Mouse (Mus musculus): Measurements from ENCODE around the gene Fgr. TPM values are rescaled to one million over a fixed set of nuclear protein-coding genes. Genes with fewer than 3 reads are reported as not detected.
A peak's percentile ranks its signal among the peaks of the same experiment; 100 is the strongest.

Fgr gene
- polyA plus RNA-seq, 1 experiment from 2014 or later = 0.73 TPM

- 50% methylated on average over 10 of the region's 10 CpGs for WGBS
- Histone ChIP-seq H3K4me3 (ENCODE audit: low read depth, low read length) (no peak overlapping the region), H3K27ac (ENCODE audit: low read depth, low read length) (peak overlapping the region; percentile 7; the same call in 1 of the 2 replicates), H3K4me1 (replicated peaks; ENCODE audit: control insufficient read depth, insufficient read depth, low read length) (peaks cover 74% of the 10 kb centered on the region), H3K36me3 (ENCODE audit: control insufficient read depth, insufficient read depth, low read length) (no peaks in the 10 kb centered on the region), H3K4me2 (no peak overlapping the region), H3K27me3 (replicated peaks; ENCODE audit: control insufficient read depth, insufficient read depth, low read length) (peaks cover 8% of the 10 kb centered on the region), H3K9me3 (ENCODE audit: control insufficient read depth, low read length) (no peaks in the 10 kb centered on the region), H3K9ac (ENCODE audit: low read depth, low read length) (no peak overlapping the region)
- DNase-seq (ENCODE audit: low spot score) = no peak
- ATAC-seq (replicated peaks; ENCODE audit: low FRiP score) = no peak
These were observed 41.2 kb downstream of the Fgr start for GRCm38 (mm10) chr4:133014896-133015709.

- peak overlapping the region; percentile 16; the same call in 1 of the 2 replicates for H3K27ac ChIP-seq (ENCODE audit: low read depth, low read length)
- no peaks in the 10 kb centered on the region for H3K27me3 ChIP-seq (replicated peaks; ENCODE audit: control insufficient read depth, insufficient read depth, low read length)
- H3K4me2 ChIP-seq = peak overlapping the region; percentile 10; the same call in 1 of the 2 replicates
- H3K4me1 ChIP-seq (replicated peaks; ENCODE audit: control insufficient read depth, insufficient read depth, low read length) = peaks cover 76% of the 10 kb centered on the region
- H3K4me3 ChIP-seq (ENCODE audit: low read depth, low read length) = no peak overlapping the region
- DNase-seq (ENCODE audit: low spot score) (no peak), ATAC-seq (replicated peaks; ENCODE audit: low FRiP score) (no peak)
- H3K9me3 ChIP-seq (ENCODE audit: control insufficient read depth, low read length) = no peaks in the 10 kb centered on the region
- H3K9ac ChIP-seq (ENCODE audit: low read depth, low read length) = no peak overlapping the region
- H3K36me3 ChIP-seq (ENCODE audit: control insufficient read depth, insufficient read depth, low read length) = no peaks in the 10 kb centered on the region
- 47% methylated on average over 9 of the region's 9 CpGs for WGBS
These were observed 42.1 kb downstream of the Fgr start for GRCm38 (mm10) chr4:133015710-133016651.

- DNase-seq (ENCODE audit: low spot score) = no peak
- ATAC-seq (replicated peaks; ENCODE audit: low FRiP score) = no peak
These were observed 43.0 kb downstream of the Fgr start for GRCm38 (mm10) chr4:133016677-133017415.

GRCm38 (mm10) chr4:133017597-133018262 is 43.8 kb downstream of the Fgr start:
- Histone ChIP-seq H3K27ac (ENCODE audit: low read depth, low read length) (no peak overlapping the region), H3K4me2 (no peak overlapping the region)

More at GRCm38 (mm10) chr4:133016677-133017415, 43.0 kb downstream of the Fgr start:
- WGBS = 53% methylated on average over 4 of the region's 4 CpGs
- peak overlapping the region; percentile 10; the same call in 1 of the 2 replicates for H3K4me2 ChIP-seq
- no peak overlapping the region for H3K9ac ChIP-seq (ENCODE audit: low read depth, low read length)
- peaks cover 84% of the 10 kb centered on the region for H3K4me1 ChIP-seq (replicated peaks; ENCODE audit: control insufficient read depth, insufficient read depth, low read length)
- no peaks in the 10 kb centered on the region for H3K36me3 ChIP-seq (ENCODE audit: control insufficient read depth, insufficient read depth, low read length)
- peak overlapping the region; percentile 16; the same call in 1 of the 2 replicates for H3K27ac ChIP-seq (ENCODE audit: low read depth, low read length)
- no peaks in the 10 kb centered on the region for H3K27me3 ChIP-seq (replicated peaks; ENCODE audit: control insufficient read depth, insufficient read depth, low read length)
- no peaks in the 10 kb centered on the region for H3K9me3 ChIP-seq (ENCODE audit: control insufficient read depth, low read length)
- no peak overlapping the region for H3K4me3 ChIP-seq (ENCODE audit: low read depth, low read length)

GRCm38 (mm10) chr4:133018263-133018798 is 44.4 kb downstream of the Fgr start:
- peaks cover 92% of the 10 kb centered on the region for H3K4me1 ChIP-seq (replicated peaks; ENCODE audit: control insufficient read depth, insufficient read depth, low read length)
- H3K4me2 ChIP-seq = no peak overlapping the region
- DNase-seq (ENCODE audit: low spot score) (no peak), ATAC-seq (replicated peaks; ENCODE audit: low FRiP score) (no peak)
- H3K4me3 ChIP-seq (ENCODE audit: low read depth, low read length) = no peak overlapping the region
- WGBS = 70% methylated on average over 3 of the region's 3 CpGs
- no peaks in the 10 kb centered on the region for H3K36me3 ChIP-seq (ENCODE audit: control insufficient read depth, insufficient read depth, low read length)
- no peak overlapping the region for H3K9ac ChIP-seq (ENCODE audit: low read depth, low read length)
- H3K9me3 ChIP-seq (ENCODE audit: control insufficient read depth, low read length) = no peaks in the 10 kb centered on the region
- H3K27ac ChIP-seq (ENCODE audit: low read depth, low read length) = no peak overlapping the region
- no peaks in the 10 kb centered on the region for H3K27me3 ChIP-seq (replicated peaks; ENCODE audit: control insufficient read depth, insufficient read depth, low read length)

More at GRCm38 (mm10) chr4:133017597-133018262, 43.8 kb downstream of the Fgr start:
- Histone ChIP-seq H3K27me3 (replicated peaks; ENCODE audit: control insufficient read depth, insufficient read depth, low read length) (no peaks in the 10 kb centered on the region), H3K4me3 (ENCODE audit: low read depth, low read length) (no peak overlapping the region), H3K4me1 (replicated peaks; ENCODE audit: control insufficient read depth, insufficient read depth, low read length) (peaks cover 92% of the 10 kb centered on the region), H3K9ac (ENCODE audit: low read depth, low read length) (no peak overlapping the region), H3K9me3 (ENCODE audit: control insufficient read depth, low read length) (no peaks in the 10 kb centered on the region), H3K36me3 (ENCODE audit: control insufficient read depth, insufficient read depth, low read length) (no peaks in the 10 kb centered on the region)
- no peak for ATAC-seq (replicated peaks; ENCODE audit: low FRiP score)
- DNase-seq (ENCODE audit: low spot score) = no peak
- WGBS = 46% methylated on average over 6 of the region's 6 CpGs

GRCm38 (mm10) chr4:133020721-133021120 is 46.8 kb downstream of the Fgr start:
- no peaks in the 10 kb centered on the region for H3K36me3 ChIP-seq (ENCODE audit: control insufficient read depth, insufficient read depth, low read length)
- 55% methylated on average over 5 of the region's 6 CpGs for WGBS
- H3K27ac ChIP-seq (ENCODE audit: low read depth, low read length) = 0 out of 2 replicates have a peak overlapping the region, but pooled peaks have one; percentile 23
- no peak overlapping the region for H3K9ac ChIP-seq (ENCODE audit: low read depth, low read length)
- H3K4me3 ChIP-seq (ENCODE audit: low read depth, low read length) = no peak overlapping the region
- peaks cover 92% of the 10 kb centered on the region for H3K4me1 ChIP-seq (replicated peaks; ENCODE audit: control insufficient read depth, insufficient read depth, low read length)
- H3K4me2 ChIP-seq = no peak overlapping the region
- no peaks in the 10 kb centered on the region for H3K27me3 ChIP-seq (replicated peaks; ENCODE audit: control insufficient read depth, insufficient read depth, low read length)
- no peak for ATAC-seq (replicated peaks; ENCODE audit: low FRiP score)
- DNase-seq (ENCODE audit: low spot score) = no peak
- H3K9me3 ChIP-seq (ENCODE audit: control insufficient read depth, low read length) = no peaks in the 10 kb centered on the region

GRCm38 (mm10) chr4:133021181-133021671 is 47.3 kb downstream of the Fgr start:
- WGBS = 48% methylated on average over 9 of the region's 9 CpGs
- H3K4me1 ChIP-seq (replicated peaks; ENCODE audit: control insufficient read depth, insufficient read depth, low read length) = peaks cover 92% of the 10 kb centered on the region

More at GRCm38 (mm10) chr4:133021181-133021671, 47.3 kb downstream of the Fgr start:
- ATAC-seq (replicated peaks; ENCODE audit: low FRiP score) = no peak
- Histone ChIP-seq H3K9me3 (ENCODE audit: control insufficient read depth, low read length) (no peaks in the 10 kb centered on the region), H3K27me3 (replicated peaks; ENCODE audit: control insufficient read depth, insufficient read depth, low read length) (no peaks in the 10 kb centered on the region), H3K9ac (ENCODE audit: low read depth, low read length) (no peak overlapping the region), H3K36me3 (ENCODE audit: control insufficient read depth, insufficient read depth, low read length) (no peaks in the 10 kb centered on the region), H3K27ac (ENCODE audit: low read depth, low read length) (0 out of 2 replicates have a peak overlapping the region, but pooled peaks have one; percentile 23), H3K4me3 (ENCODE audit: low read depth, low read length) (no peak overlapping the region), H3K4me2 (no peak overlapping the region)
- DNase-seq (ENCODE audit: low spot score) = no peak
